Mouse (Mus musculus): ENCODE results near the gene Ppfia1. TPM values are rescaled to one million over a fixed set of nuclear protein-coding genes. Genes with fewer than 3 reads are reported as not detected.

Ppfia1 gene
- polyA plus RNA-seq (2021; fragmentation: Nextera tagmentation) = 4.1 and 5.5 TPM in 2 replicates
- long read RNA-seq, experiment 1, partial matches to known transcripts = 4 of 7 reads
- long read RNA-seq, experiment 1, other reads (novel, unspliced or antisense) = 3 of 7 reads
- long read RNA-seq, experiment 2, full-length matches to known transcripts = 2 of 17 reads
- long read RNA-seq, experiment 2, partial matches to known transcripts = 7 of 17 reads
- long read RNA-seq, experiment 2, other reads (novel, unspliced or antisense) = 8 of 17 reads

GRCm38 (mm10) chr7:144553237-144554122 is at the start of gene Ppfia1:
Gene Ppfia1 (minus strand): TSS chr7:144553729.

DNA sequence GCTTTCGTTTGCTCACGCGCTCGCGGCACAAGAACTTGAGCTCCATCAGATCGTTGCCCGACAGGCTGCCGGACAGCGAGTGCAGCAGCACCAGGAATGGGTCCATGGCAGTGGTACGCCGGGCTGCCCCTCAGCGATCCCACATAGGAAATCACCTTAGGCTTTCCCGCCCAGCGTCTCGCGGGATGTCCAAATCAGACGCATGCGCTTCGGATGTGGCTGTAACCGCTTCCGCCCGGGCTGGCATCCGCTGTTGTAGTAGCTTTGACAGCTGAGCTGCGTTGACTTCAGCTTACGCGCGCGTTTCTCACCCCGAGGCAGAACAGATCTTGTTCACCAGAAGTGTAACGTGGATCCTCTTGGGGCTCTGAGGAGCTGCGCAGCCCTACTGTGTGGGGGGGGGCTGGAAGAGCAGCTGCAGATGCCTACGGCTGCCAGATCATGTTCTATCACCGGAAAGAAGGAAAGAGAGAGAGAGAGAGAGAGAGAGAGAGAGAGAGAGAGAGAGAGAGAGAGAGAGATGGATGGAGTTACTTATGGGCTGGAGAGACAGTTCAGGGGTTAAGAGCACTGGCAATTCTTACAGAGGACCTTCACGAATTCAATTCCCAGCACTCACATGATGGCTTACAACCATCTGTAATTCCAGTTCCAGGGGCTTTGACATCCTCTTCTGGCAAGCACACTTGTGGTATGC is 28.9 kb upstream of the Ppfia1 start, which contains the start of gene Fadd:
TSS of gene Fadd (minus strand) at position 180 of the 697 bp plus-strand sequence.

DNA sequence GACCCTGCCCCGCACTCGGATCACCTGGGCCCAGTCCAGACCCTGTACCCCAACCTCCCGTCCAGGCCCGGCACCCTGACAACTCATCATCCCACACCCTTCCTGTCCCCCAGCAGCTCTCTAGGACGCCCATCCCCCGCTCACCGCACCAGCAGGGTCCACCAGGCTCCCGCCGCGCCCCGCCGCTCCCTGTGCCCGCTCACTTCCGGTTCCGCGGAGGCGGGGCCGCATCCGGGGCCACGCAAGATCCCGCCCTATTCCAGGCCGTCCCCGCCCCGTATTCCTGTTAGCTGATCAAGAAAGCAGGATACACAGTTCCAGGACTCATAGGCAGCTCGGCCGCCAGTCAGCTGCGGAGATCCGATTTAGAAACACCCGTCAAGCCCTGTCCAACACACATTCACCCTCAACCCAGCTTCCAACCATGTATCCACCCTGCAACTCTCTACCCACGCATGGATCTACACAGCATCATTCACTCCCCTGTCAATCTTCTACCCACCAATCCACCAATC is 82.9 kb downstream of the Ppfia1 start, which contains the start of gene Cttn:
TSS of gene Cttn (minus strand) at position 465 of the 515 bp plus-strand sequence.

Other genes with a start within 250 kb of the Ppfia1 start
- gene Cttn, start 82.7 kb downstream of the Ppfia1 start, polyA plus RNA-seq (2021; fragmentation: Nextera tagmentation) = 51.0 and 51.6 TPM in 2 replicates
- 2.0 TPM in 2 replicates for gene Fadd, start 28.7 kb upstream of the Ppfia1 start, polyA plus RNA-seq (2021; fragmentation: Nextera tagmentation)
- gene Ano1, start 198.2 kb upstream of the Ppfia1 start, polyA plus RNA-seq (2021; fragmentation: Nextera tagmentation) = 1.5 and 1.9 TPM in 2 replicates